Mouse (Mus musculus) heart, embryonic 12.5 days (tissue): ENCODE measurements around the gene Nisch. TPM values are rescaled to one million over a fixed set of nuclear protein-coding genes. Genes with fewer than 3 reads are reported as not detected.

ENCODE experiments used
- ATAC-seq: fragments of 200-750 bp; cut with Nextera tagmentation; 2 replicates; pipeline ENCODE4 v1.8.0; 2017; ENCODE audit warnings: moderate TSS enrichment, moderate library complexity; ENCODE audit not compliant: insufficient number of reproducible peaks, low FRiP score
- H3K27ac ChIP-seq: fragments of 300-500 bp; sonication (generic); 2 replicates; pipeline ENCODE4 v1.5.1; 2016; ENCODE audit warnings: mild to moderate bottlenecking, moderate library complexity; ENCODE audit not compliant: poor library complexity, severe bottlenecking
- H3K27me3 ChIP-seq: fragments of 300-500 bp; sonication (generic); replicated peaks from 2 replicates; pipeline ENCODE4 v1.6.1; 2016; ENCODE audit warnings: mild to moderate bottlenecking, moderate library complexity
- H3K36me3 ChIP-seq: fragments of 300-500 bp; sonication (generic); 2 replicates; pipeline ENCODE4 v1.6.1; 2016; ENCODE audit warnings: mild to moderate bottlenecking, moderate library complexity
- H3K4me1 ChIP-seq: fragments of 300-500 bp; sonication (generic); replicated peaks from 2 replicates; pipeline ENCODE4 v1.6.1; 2016; ENCODE audit warnings: mild to moderate bottlenecking
- H3K4me2 ChIP-seq: fragments of 300-500 bp; sonication (generic); 2 replicates; pipeline ENCODE4 v1.6.1; 2016; ENCODE audit warnings: mild to moderate bottlenecking, moderate library complexity
- H3K4me3 ChIP-seq: fragments of 300-500 bp; sonication (generic); 2 replicates; pipeline ENCODE4 v1.5.1; 2016; ENCODE audit warnings: mild to moderate bottlenecking
- H3K9ac ChIP-seq: fragments of 300-500 bp; sonication (generic); 2 replicates; pipeline ENCODE4 v1.6.1; 2016; ENCODE audit warnings: mild to moderate bottlenecking, moderate library complexity
- H3K9me3 ChIP-seq: fragments of 300-500 bp; sonication (generic); replicated peaks from 2 replicates; pipeline ENCODE4 v1.6.1; 2016; ENCODE audit warnings: mild to moderate bottlenecking, moderate library complexity
- WGBS: fragments of 180-500 bp; shearing (Covaris S2); methylation state at CpG from one replicate; pipeline ENCODE4 v1.1.7; 2016; 5-methylcytosine and 5-hydroxymethylcytosine counted together
- polyA plus RNA-seq: library from polyadenylated mRNA; unstranded; fragments of >200 nt; fragmentation: Nextera tagmentation; extraction: Ambion mirVana; gene quantifications from 2 replicates; pipeline ENCODE4 v1.2.1, GENCODE M21; 2016

Nisch gene
- polyA plus RNA-seq, 1 experiment from 2014 or later: 446 TPM

- ATAC-seq: no peak
- peak overlapping the region; percentile 98 for H3K9ac ChIP-seq
- H3K9me3 ChIP-seq: no peaks in the 10 kb centered on the region
- no peaks in the 10 kb centered on the region for H3K27me3 ChIP-seq
- peaks cover 50% of the 10 kb centered on the region for H3K36me3 ChIP-seq
- H3K27ac ChIP-seq: peak overlapping the region; percentile 98
- peak overlapping the region; percentile 89 for H3K4me3 ChIP-seq
- H3K4me1 ChIP-seq: peaks cover 35% of the 10 kb centered on the region
- WGBS: 5% methylated on average over 8 of the region's 8 CpGs
- H3K4me2 ChIP-seq: peak overlapping the region; percentile 96
These were observed 11.5 kb downstream of the Nisch start for GRCm38 (mm10) chr14:31205244-31205561.

- peak overlapping the region; percentile 89 for H3K4me3 ChIP-seq
- peaks cover 50% of the 10 kb centered on the region for H3K36me3 ChIP-seq
- peak overlapping the region; percentile 98 for H3K27ac ChIP-seq
- H3K9ac ChIP-seq: peak overlapping the region; percentile 98
- no peak for ATAC-seq
- no peaks in the 10 kb centered on the region for H3K27me3 ChIP-seq
- 52% methylated on average over 4 of the region's 4 CpGs for WGBS
- H3K4me1 ChIP-seq: peaks cover 37% of the 10 kb centered on the region
- H3K4me2 ChIP-seq: peak overlapping the region; percentile 96
- H3K9me3 ChIP-seq: no peaks in the 10 kb centered on the region
These were observed 11.9 kb downstream of the Nisch start for GRCm38 (mm10) chr14:31204844-31205243.

GRCm38 (mm10) chr14:31200038-31200437, 16.7 kb downstream of the Nisch start:
- Histone ChIP-seq H3K27ac (no peak overlapping the region), H3K4me1 (peaks cover 61% of the 10 kb centered on the region), H3K27me3 (no peaks in the 10 kb centered on the region), H3K36me3 (peaks cover 83% of the 10 kb centered on the region), H3K4me2 (no peak overlapping the region), H3K4me3 (no peak overlapping the region), H3K9me3 (no peaks in the 10 kb centered on the region), H3K9ac (no peak overlapping the region)
- 79% methylated on average over 3 of the region's 3 CpGs for WGBS
- ATAC-seq: no peak

GRCm38 (mm10) chr14:31199599-31199998, 17.1 kb downstream of the Nisch start:
- no peak overlapping the region for H3K27ac ChIP-seq
- H3K4me3 ChIP-seq: no peak overlapping the region
- ATAC-seq: no peak
- H3K36me3 ChIP-seq: peaks cover 83% of the 10 kb centered on the region
- peaks cover 60% of the 10 kb centered on the region for H3K4me1 ChIP-seq
- H3K9me3 ChIP-seq: no peaks in the 10 kb centered on the region
- no peaks in the 10 kb centered on the region for H3K27me3 ChIP-seq
- H3K4me2 ChIP-seq: no peak overlapping the region
- H3K9ac ChIP-seq: no peak overlapping the region
- 92% methylated on average over 7 of the region's 7 CpGs for WGBS

- Histone ChIP-seq H3K4me2 (peak overlapping the region; percentile 22; the same call in 1 of the 2 replicates), H3K9me3 (no peaks in the 10 kb centered on the region), H3K36me3 (peaks cover 81% of the 10 kb centered on the region), H3K27me3 (no peaks in the 10 kb centered on the region), H3K4me1 (peaks cover 66% of the 10 kb centered on the region), H3K9ac (peak overlapping the region; percentile 9), H3K4me3 (no peak overlapping the region), H3K27ac (peak overlapping the region; percentile 61)
- peak; percentile 50; the same call in 1 of the 2 replicates for ATAC-seq
- WGBS: 50% methylated on average over 16 of the region's 16 CpGs
These were observed 18.9 kb downstream of the Nisch start for GRCm38 (mm10) chr14:31197547-31198516.

GRCm38 (mm10) chr14:31195968-31196367, 20.8 kb downstream of the Nisch start:
- no peaks in the 10 kb centered on the region for H3K27me3 ChIP-seq
- no peak overlapping the region for H3K9ac ChIP-seq
- H3K4me3 ChIP-seq: no peak overlapping the region
- peaks cover 82% of the 10 kb centered on the region for H3K4me1 ChIP-seq
- H3K36me3 ChIP-seq: peaks cover 83% of the 10 kb centered on the region
- no peaks in the 10 kb centered on the region for H3K9me3 ChIP-seq
- ATAC-seq: no peak
- H3K4me2 ChIP-seq: peak overlapping the region; percentile 6
- peak overlapping the region; percentile 62 for H3K27ac ChIP-seq

GRCm38 (mm10) chr14:31195521-31195920, 21.2 kb downstream of the Nisch start:
- peak overlapping the region; percentile 6 for H3K4me2 ChIP-seq
- H3K36me3 ChIP-seq: peaks cover 83% of the 10 kb centered on the region
- ATAC-seq: 0 out of 2 replicates have a peak, but pooled peaks have one; percentile 19
- peak overlapping the region; percentile 62 for H3K27ac ChIP-seq
- no peak overlapping the region for H3K4me3 ChIP-seq
- H3K4me1 ChIP-seq: peaks cover 87% of the 10 kb centered on the region
- H3K9ac ChIP-seq: no peak overlapping the region
- H3K27me3 ChIP-seq: no peaks in the 10 kb centered on the region
- WGBS: 80% methylated on average over 4 of the region's 4 CpGs
- H3K9me3 ChIP-seq: no peaks in the 10 kb centered on the region

GRCm38 (mm10) chr14:31194891-31195513, 21.7 kb downstream of the Nisch start:
- Histone ChIP-seq H3K36me3 (peaks cover 83% of the 10 kb centered on the region), H3K4me3 (no peak overlapping the region), H3K27me3 (no peaks in the 10 kb centered on the region), H3K4me1 (peaks cover 84% of the 10 kb centered on the region), H3K27ac (peak overlapping the region; percentile 62), H3K4me2 (peak overlapping the region; percentile 6), H3K9ac (0 out of 2 replicates have a peak overlapping the region, but pooled peaks have one; percentile 44), H3K9me3 (no peaks in the 10 kb centered on the region)
- peak; percentile 71 for ATAC-seq
- 34% methylated on average over 14 of the region's 14 CpGs for WGBS

- no peaks in the 10 kb centered on the region for H3K27me3 ChIP-seq
- WGBS: 70% methylated on average over 2 of the region's 2 CpGs
- no peak overlapping the region for H3K9ac ChIP-seq
- 0 out of 2 replicates have a peak overlapping the region, but pooled peaks have one; percentile 62 for H3K27ac ChIP-seq
- H3K36me3 ChIP-seq: peaks cover 84% of the 10 kb centered on the region
- H3K4me3 ChIP-seq: no peak overlapping the region
- peaks cover 85% of the 10 kb centered on the region for H3K4me1 ChIP-seq
- ATAC-seq: no peak
- no peak overlapping the region for H3K4me2 ChIP-seq
- no peaks in the 10 kb centered on the region for H3K9me3 ChIP-seq
These were observed 22.3 kb downstream of the Nisch start for GRCm38 (mm10) chr14:31194441-31194840.

- no peaks in the 10 kb centered on the region for H3K27me3 ChIP-seq
- H3K9ac ChIP-seq: no peak overlapping the region
- H3K4me2 ChIP-seq: no peak overlapping the region
- no peak overlapping the region for H3K4me3 ChIP-seq
- ATAC-seq: no peak
- H3K27ac ChIP-seq: peak overlapping the region; percentile 33; the same call in 1 of the 2 replicates
- 72% methylated on average over 7 of the region's 7 CpGs for WGBS
- peaks cover 87% of the 10 kb centered on the region for H3K4me1 ChIP-seq
- H3K36me3 ChIP-seq: peaks cover 85% of the 10 kb centered on the region
- no peaks in the 10 kb centered on the region for H3K9me3 ChIP-seq
These were observed 23.0 kb downstream of the Nisch start for GRCm38 (mm10) chr14:31193791-31194190.

- Histone ChIP-seq H3K4me2 (no peak overlapping the region), H3K4me3 (no peak overlapping the region), H3K9ac (no peak overlapping the region), H3K9me3 (no peaks in the 10 kb centered on the region), H3K27ac (peak overlapping the region; percentile 23; the same call in 1 of the 2 replicates), H3K4me1 (peaks cover 85% of the 10 kb centered on the region), H3K36me3 (peaks cover 90% of the 10 kb centered on the region), H3K27me3 (no peaks in the 10 kb centered on the region)
- no peak for ATAC-seq
- WGBS: 34% methylated on average over 2 of the region's 2 CpGs
These were observed 24.8 kb downstream of the Nisch start for GRCm38 (mm10) chr14:31191936-31192335.
